Mouse (Mus musculus): ENCODE data around the gene Rab4b. TPM values are rescaled to one million over a fixed set of nuclear protein-coding genes. Genes with fewer than 3 reads are reported as not detected.

Gene Rab4b
- polyA plus RNA-seq, 2 experiments: 15.9 to 19.1 TPM

GRCm38 (mm10) chr7:27156005-27156404, 22.7 kb downstream of the Rab4b start:
- 84% methylated on average over 13 of the region's 13 CpGs for WGBS (ENCODE audit: insufficient replicate concordance)
- H3K27ac ChIP-seq: no peak overlapping the region
- H3K36me3 ChIP-seq (replicated peaks; ENCODE audit: control insufficient read depth, insufficient read depth, low read depth): peaks cover 4% of the 10 kb centered on the region
- H3K9ac ChIP-seq (replicated peaks): no peak overlapping the region
- no peaks in the 10 kb centered on the region for H3K27me3 ChIP-seq (ENCODE audit: control insufficient read depth, insufficient read depth, low read length)
- peaks cover 0 to 7% of the 10 kb centered on the region in 2 experiments; a peak in 2 of 4 replicates for H3K4me1 ChIP-seq (replicated peaks; ENCODE audit: control insufficient read depth in 2 of 2, insufficient read depth in 2 of 2, low read length in 1 of 2)
- TF ChIP-seq EP300 (IDR thresholded peaks at IDR 0.05; ENCODE audit: low read depth) (no peak), CTCF (IDR thresholded peaks at IDR 0.05; ENCODE audit: low read depth) (no peak)
- no peak overlapping the region for H3K4me3 ChIP-seq (ENCODE audit: insufficient read depth in 1 of 2, low read depth in 2 of 2, low read length in 2 of 2)
- H3K4me2 ChIP-seq (ENCODE audit: low read depth): no peak overlapping the region
- no peak for ATAC-seq (ENCODE audit: insufficient read depth)
- no peak for DNase-seq (ENCODE audit: low read depth in 3 of 3, low spot score in 3 of 3)
- no peaks in the 10 kb centered on the region for H3K9me3 ChIP-seq (ENCODE audit: control insufficient read depth, low read length)

GRCm38 (mm10) chr7:27153205-27153764, 25.4 kb downstream of the Rab4b start, which contains the start of gene Cyp2t4:
Cyp2t4 (plus strand) TSS chr7:27153714.
- no peak within 1 kb of the TSS for H3K27ac ChIP-seq
- no peaks in the 10 kb centered on the region for H3K27me3 ChIP-seq (ENCODE audit: control insufficient read depth, insufficient read depth, low read length)
- no peaks in the 10 kb centered on the region for H3K9me3 ChIP-seq (ENCODE audit: control insufficient read depth, low read length)
- no peaks in the 10 kb centered on the region for H3K4me1 ChIP-seq (replicated peaks; ENCODE audit: control insufficient read depth in 2 of 2, insufficient read depth in 2 of 2, low read length in 1 of 2)
- no peak for ATAC-seq (ENCODE audit: insufficient read depth)
- no peak within 1 kb of the TSS for H3K4me2 ChIP-seq (ENCODE audit: low read depth)
- H3K36me3 ChIP-seq (replicated peaks; ENCODE audit: control insufficient read depth, insufficient read depth, low read depth): peaks cover under 1% of the 10 kb centered on the region
- DNase-seq (ENCODE audit: low read depth in 3 of 3, low spot score in 3 of 3): no peak
- 66% methylated on average over 10 of the region's 10 CpGs for WGBS (ENCODE audit: insufficient replicate concordance)
- TF ChIP-seq EP300 (IDR thresholded peaks at IDR 0.05; ENCODE audit: low read depth) (no peak), CTCF (IDR thresholded peaks at IDR 0.05; ENCODE audit: low read depth) (no peak)
- no peak within 1 kb of the TSS for H3K4me3 ChIP-seq (ENCODE audit: insufficient read depth in 1 of 2, low read depth in 2 of 2, low read length in 2 of 2)
- no peak within 1 kb of the TSS for H3K9ac ChIP-seq (replicated peaks)

- H3K36me3 ChIP-seq (replicated peaks; ENCODE audit: control insufficient read depth, insufficient read depth, low read depth): no peaks in the 10 kb centered on the region
- no peak for TF ChIP-seq EP300 (IDR thresholded peaks at IDR 0.05; ENCODE audit: low read depth)
- TF ChIP-seq CTCF (IDR thresholded peaks at IDR 0.05; ENCODE audit: low read depth): no peak
- H3K9ac ChIP-seq (replicated peaks): no peak overlapping the region
- no peak overlapping the region for H3K4me2 ChIP-seq (ENCODE audit: low read depth)
- no peaks in the 10 kb centered on the region for H3K27me3 ChIP-seq (ENCODE audit: control insufficient read depth, insufficient read depth, low read length)
- DNase-seq (ENCODE audit: low read depth in 3 of 3, low spot score in 3 of 3): no peak
- no peak overlapping the region for H3K27ac ChIP-seq
- ATAC-seq (ENCODE audit: insufficient read depth): no peak
- WGBS (ENCODE audit: insufficient replicate concordance): 53% methylated on average over 8 of the region's 8 CpGs
- no peak overlapping the region for H3K4me3 ChIP-seq (ENCODE audit: insufficient read depth in 1 of 2, low read depth in 2 of 2, low read length in 2 of 2)
- no peaks in the 10 kb centered on the region for H3K9me3 ChIP-seq (ENCODE audit: control insufficient read depth, low read length)
- no peaks in the 10 kb centered on the region for H3K4me1 ChIP-seq (replicated peaks; ENCODE audit: control insufficient read depth in 2 of 2, insufficient read depth in 2 of 2, low read length in 1 of 2)
Measured at GRCm38 (mm10) chr7:27136410-27136996, 42.2 kb downstream of the Rab4b start.

GRCm38 (mm10) chr7:27133757-27134156, 44.9 kb downstream of the Rab4b start:
- Histone ChIP-seq H3K4me3 (ENCODE audit: insufficient read depth in 1 of 2, low read depth in 2 of 2, low read length in 2 of 2) (no peak overlapping the region), H3K4me2 (ENCODE audit: low read depth) (no peak overlapping the region), H3K27ac (no peak overlapping the region), H3K9ac (replicated peaks) (no peak overlapping the region), H3K27me3 (ENCODE audit: control insufficient read depth, insufficient read depth, low read length) (no peaks in the 10 kb centered on the region), H3K9me3 (ENCODE audit: control insufficient read depth, low read length) (no peaks in the 10 kb centered on the region), H3K36me3 (replicated peaks; ENCODE audit: control insufficient read depth, insufficient read depth, low read depth) (no peaks in the 10 kb centered on the region), H3K4me1 (replicated peaks; ENCODE audit: control insufficient read depth in 2 of 2, insufficient read depth in 2 of 2, low read length in 1 of 2) (no peaks in the 10 kb centered on the region)
- ATAC-seq (ENCODE audit: insufficient read depth): no peak
- no peak for DNase-seq (ENCODE audit: low read depth in 3 of 3, low spot score in 3 of 3)
- TF ChIP-seq CTCF (IDR thresholded peaks at IDR 0.05; ENCODE audit: low read depth): no peak
- no peak for TF ChIP-seq EP300 (IDR thresholded peaks at IDR 0.05; ENCODE audit: low read depth)
- WGBS (ENCODE audit: insufficient replicate concordance): 62% methylated on average over 4 of the region's 4 CpGs

- WGBS (ENCODE audit: insufficient replicate concordance): 54% methylated on average over 12 of the region's 12 CpGs
- Histone ChIP-seq H3K4me3 (ENCODE audit: insufficient read depth in 1 of 2, low read depth in 2 of 2, low read length in 2 of 2) (no peak overlapping the region), H3K9me3 (ENCODE audit: control insufficient read depth, low read length) (no peaks in the 10 kb centered on the region), H3K36me3 (replicated peaks; ENCODE audit: control insufficient read depth, insufficient read depth, low read depth) (no peaks in the 10 kb centered on the region), H3K27ac (no peak overlapping the region), H3K4me2 (ENCODE audit: low read depth) (0 out of 2 replicates have a peak overlapping the region, but pooled peaks have one; percentile 18), H3K4me1 (replicated peaks; ENCODE audit: control insufficient read depth in 2 of 2, insufficient read depth in 2 of 2, low read length in 1 of 2) (no peaks in the 10 kb centered on the region), H3K9ac (replicated peaks) (no peak overlapping the region), H3K27me3 (ENCODE audit: control insufficient read depth, insufficient read depth, low read length) (no peaks in the 10 kb centered on the region)
- TF ChIP-seq EP300 (IDR thresholded peaks at IDR 0.05; ENCODE audit: low read depth) (no peak), CTCF (IDR thresholded peaks at IDR 0.05; ENCODE audit: low read depth) (no peak)
- ATAC-seq (ENCODE audit: insufficient read depth) (0 out of 2 replicates have a peak, but pooled peaks have one; percentile 18), DNase-seq (ENCODE audit: low read depth in 3 of 3, low spot score in 3 of 3) (peak in 2 of 3 experiments; percentile 17 to 24)
Measured at GRCm38 (mm10) chr7:27133156-27133555, 45.5 kb downstream of the Rab4b start.

Measured in liver, embryonic 14.5 days (tissue).